Mouse (Mus musculus) liver, embryonic 14.5 days (tissue): Measurements from ENCODE around the gene Flot1.

ENCODE experiments used
- CTCF ChIP-seq: IDR thresholded peaks from 2 replicates; pipeline ENCODE4 v1.5.1; 2016; ENCODE audit warnings: antibody characterized with exemption, low read depth, control low read depth
- EP300 ChIP-seq: IDR thresholded peaks from 2 replicates; pipeline ENCODE4 v1.6.1; 2016; ENCODE audit warnings: antibody characterized with exemption, low read depth

DNA sequence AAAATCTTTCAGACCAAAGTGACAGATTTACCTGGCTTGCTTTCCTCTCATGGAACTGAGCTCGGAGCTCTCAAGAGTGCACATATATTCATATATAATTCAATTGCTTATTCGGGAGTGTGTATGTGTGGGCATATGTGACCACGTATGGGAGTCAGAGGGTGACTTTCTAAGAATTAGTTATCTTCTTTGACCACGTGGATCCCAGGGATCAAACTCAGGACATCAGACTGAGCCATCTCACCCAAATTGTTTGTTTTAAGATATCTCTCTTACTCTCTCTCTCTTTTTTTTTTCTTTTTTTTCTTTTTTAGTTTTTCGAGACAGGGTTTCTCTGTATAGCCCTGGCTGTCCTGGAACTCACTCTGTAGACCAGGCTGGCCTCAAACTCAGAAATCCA lies 2.9 kb upstream of the Flot1 start:
- TF ChIP-seq EP300: peak; percentile 62
- no peak for TF ChIP-seq CTCF
